Mouse (Mus musculus) G1E (cell line): ENCODE data around the gene Gm28269.

Source experiments
- CTCF ChIP-seq: IDR thresholded peaks from 2 replicates; pipeline ENCODE4 v1.5.1; 2012; ENCODE audit warnings: low read depth, low read length, inconsistent platforms, mixed read lengths
- GATA2 ChIP-seq: IDR thresholded peaks from 2 replicates; pipeline ENCODE4 v1.6.1; 2012; ENCODE audit warnings: low read depth, low read length, inconsistent platforms, borderline replicate concordance
- POLR2AphosphoS5 ChIP-seq: IDR thresholded peaks from 2 replicates; pipeline ENCODE4 v1.6.1; 2012; ENCODE audit warnings: low read depth, low read length, inconsistent platforms; ENCODE audit not compliant: insufficient replicate concordance

GRCm38 (mm10) chrX:21695220-21695619, 49.7 kb downstream of the Gm28269 start:
- TF ChIP-seq CTCF (no peak), POLR2AphosphoS5 (no peak), GATA2 (no peak)
